Mouse (Mus musculus) kidney, postnatal 0 days (tissue): ENCODE results near the gene Slc9a8. TPM values are rescaled to one million over a fixed set of nuclear protein-coding genes. Genes with fewer than 3 reads are reported as not detected.

Experiments
- ATAC-seq: fragments of 200-750 bp; cut with Nextera tagmentation; replicated peaks from 2 replicates; pipeline ENCODE4 v1.8.0; 2017; ENCODE audit warnings: low read depth, moderate number of reproducible peaks, moderate TSS enrichment, moderate library complexity; ENCODE audit not compliant: low FRiP score
- DNase-seq: peaks from one replicate; pipeline ENCODE4 v3.0.0-alpha.2; 2016; ENCODE audit warnings: low spot score
- H3K27ac ChIP-seq: fragments of 300-500 bp; sonication (generic); 2 replicates; pipeline ENCODE4 v1.5.1; 2014; ENCODE audit warnings: mild to moderate bottlenecking
- H3K27me3 ChIP-seq: fragments of 300-500 bp; sonication (generic); 2 replicates; pipeline ENCODE4 v1.6.1; 2014; ENCODE audit warnings: low read length, mixed read lengths; ENCODE audit not compliant: insufficient read depth
- H3K36me3 ChIP-seq: fragments of 300-500 bp; sonication (generic); 2 replicates; pipeline ENCODE4 v1.6.1; 2014; ENCODE audit warnings: low read length, mixed read lengths; ENCODE audit not compliant: insufficient read depth
- H3K4me1 ChIP-seq: fragments of 300-500 bp; sonication (generic); replicated peaks from 2 replicates; pipeline ENCODE4 v1.6.1; 2014; ENCODE audit warnings: antibody characterized with exemption, low read length, mixed read lengths; ENCODE audit not compliant: insufficient read depth
- H3K4me2 ChIP-seq: fragments of 300-500 bp; sonication (generic); 2 replicates; pipeline ENCODE4 v1.6.1; 2014; ENCODE audit warnings: mild to moderate bottlenecking, low read length, moderate library complexity, mixed read lengths
- H3K4me3 ChIP-seq: fragments of 300-500 bp; sonication (generic); replicated peaks from 2 replicates; pipeline ENCODE4 v1.5.1; 2014; ENCODE audit warnings: low read depth, low read length
- H3K9ac ChIP-seq: fragments of 300-500 bp; sonication (generic); 2 replicates; pipeline ENCODE4 v1.6.1; 2014; ENCODE audit warnings: low read depth, low read length
- H3K9me3 ChIP-seq: fragments of 300-500 bp; sonication (generic); replicated peaks from 2 replicates; pipeline ENCODE4 v1.6.1; 2016; ENCODE audit warnings: low read length, inconsistent platforms, mixed read lengths
- CTCF ChIP-seq: IDR thresholded peaks from 2 replicates; pipeline ENCODE4 v1.5.1; 2016; ENCODE audit warnings: antibody characterized with exemption, low read depth, mild to moderate bottlenecking, moderate library complexity
- whole genome bisulfite sequencing: fragments of 180-500 bp; shearing (Covaris S2); extraction: QIAGEN DNeasy Blood & Tissue Kit; methylation state at CpG from one replicate; pipeline ENCODE4 v1.1.7; 2014; 5-methylcytosine and 5-hydroxymethylcytosine counted together
- polyA plus RNA-seq: library from polyadenylated mRNA; unstranded; fragments of >200 nt; fragmentation: Nextera tagmentation; extraction: Ambion mirVana; gene quantifications from 2 replicates; pipeline ENCODE4 v1.2.1, GENCODE M21; 2015

Gene Slc9a8
- polyA plus RNA-seq, 1 experiment from 2014 or later = 14.2 TPM

DNA sequence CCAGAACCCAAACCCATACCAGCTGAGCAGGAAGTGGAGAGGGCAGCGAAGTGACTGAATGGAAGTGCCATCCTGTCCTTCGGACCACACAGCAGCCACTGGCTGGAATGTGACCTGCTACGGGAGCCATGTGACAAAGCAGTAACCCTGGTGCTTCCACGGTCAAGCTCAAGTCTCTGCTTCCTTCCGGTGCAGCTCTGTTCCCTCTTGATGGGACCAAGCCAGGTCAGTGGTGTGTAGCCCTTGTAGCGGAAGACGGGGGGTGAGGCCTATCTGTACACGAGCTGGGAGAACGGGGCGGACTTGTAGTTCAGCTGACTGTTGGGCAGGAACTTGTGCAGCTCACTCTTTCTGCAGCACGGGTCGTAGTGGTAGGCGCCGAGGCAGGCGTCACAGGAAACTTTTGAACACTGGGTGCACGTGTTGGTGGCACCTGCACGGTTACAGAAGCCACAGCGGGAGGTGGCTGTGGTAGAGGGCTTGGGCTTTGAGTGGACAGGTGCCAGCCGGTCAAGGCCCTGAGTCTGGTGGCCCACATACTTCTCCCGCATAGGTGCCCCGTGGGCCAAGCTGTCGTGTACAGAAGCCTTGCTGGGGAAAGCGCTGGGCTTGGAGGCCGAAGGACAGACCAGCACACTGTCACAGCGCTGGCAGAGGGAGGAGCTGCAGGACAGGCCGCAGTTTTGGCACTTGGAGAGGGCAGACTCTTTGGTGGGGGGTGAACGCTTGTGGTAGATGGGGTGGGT is 61.7 kb downstream of the Slc9a8 start:
- no peaks in the 10 kb centered on the region for H3K27me3 ChIP-seq
- H3K4me3 ChIP-seq = no peak overlapping the region
- no peak overlapping the region for H3K27ac ChIP-seq
- 91% methylated on average over 27 of the region's 27 CpGs for WGBS
- H3K36me3 ChIP-seq = peaks cover 24% of the 10 kb centered on the region
- no peak for TF ChIP-seq CTCF
- H3K9ac ChIP-seq = no peak overlapping the region
- DNase-seq (no peak), ATAC-seq (no peak)
- H3K4me2 ChIP-seq = no peak overlapping the region
- H3K9me3 ChIP-seq = no peaks in the 10 kb centered on the region
- H3K4me1 ChIP-seq = no peaks in the 10 kb centered on the region

DNA sequence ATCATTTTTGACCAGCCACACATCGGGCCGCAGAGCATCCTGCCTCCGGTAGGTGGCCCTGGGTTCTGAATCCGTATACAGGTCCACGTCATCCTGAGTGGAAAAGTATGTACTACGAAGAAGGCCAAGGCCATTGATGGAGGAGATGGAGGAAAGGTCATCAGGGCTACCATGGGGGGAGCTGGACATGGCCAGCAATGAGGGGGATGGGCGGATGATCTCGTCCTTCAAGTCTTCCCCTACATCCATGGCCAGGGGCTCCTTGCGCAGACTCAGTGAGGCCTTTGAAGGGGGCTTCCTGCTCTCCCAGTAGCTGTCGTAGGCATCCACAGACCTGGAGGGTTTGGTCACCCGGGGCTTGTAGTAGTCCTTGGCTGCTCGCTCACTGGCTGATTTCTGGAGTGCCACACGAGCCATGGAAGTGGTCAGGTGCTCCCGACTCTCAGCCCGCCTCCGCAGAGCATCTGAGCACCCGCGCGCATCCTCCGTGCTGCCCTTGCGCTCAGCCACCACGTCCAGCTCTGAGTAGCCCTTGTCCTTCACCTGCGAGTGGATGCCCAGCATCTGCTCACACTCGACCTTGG is 62.4 kb downstream of the Slc9a8 start:
- Histone ChIP-seq H3K36me3 (peaks cover 24% of the 10 kb centered on the region), H3K4me2 (no peak overlapping the region), H3K9ac (no peak overlapping the region), H3K4me3 (no peak overlapping the region), H3K9me3 (no peaks in the 10 kb centered on the region), H3K4me1 (no peaks in the 10 kb centered on the region), H3K27ac (no peak overlapping the region), H3K27me3 (no peaks in the 10 kb centered on the region)
- DNase-seq = no peak
- WGBS = 90% methylated on average over 24 of the region's 24 CpGs
- ATAC-seq = no peak
- no peak for TF ChIP-seq CTCF

DNA sequence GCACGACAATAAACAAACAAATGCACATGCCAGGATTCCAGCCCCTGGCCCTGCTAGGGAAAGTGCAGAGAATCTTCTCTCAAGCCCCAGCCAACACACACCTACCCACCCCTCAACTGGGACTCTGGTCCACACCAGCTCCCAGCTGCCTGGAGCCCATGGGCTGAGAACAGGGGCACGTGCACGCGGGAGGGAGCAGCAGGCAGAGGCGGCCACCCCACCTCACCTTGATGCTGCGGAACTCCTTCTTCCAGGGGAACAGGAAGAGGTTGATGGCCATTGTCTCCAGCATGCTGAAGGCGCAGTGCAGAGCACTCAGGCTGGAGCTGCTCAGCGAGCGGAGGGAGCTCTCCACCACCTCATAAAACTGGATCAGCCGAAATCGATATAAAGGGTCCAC is 63.4 kb downstream of the Slc9a8 start:
- Histone ChIP-seq H3K4me3 (no peak overlapping the region), H3K4me2 (no peak overlapping the region), H3K36me3 (peaks cover 24% of the 10 kb centered on the region), H3K9ac (no peak overlapping the region), H3K9me3 (no peaks in the 10 kb centered on the region), H3K27me3 (no peaks in the 10 kb centered on the region), H3K27ac (no peak overlapping the region), H3K4me1 (no peaks in the 10 kb centered on the region)
- no peak for DNase-seq
- no peak for ATAC-seq
- 91% methylated on average over 11 of the region's 11 CpGs for WGBS
- no peak for TF ChIP-seq CTCF

DNA sequence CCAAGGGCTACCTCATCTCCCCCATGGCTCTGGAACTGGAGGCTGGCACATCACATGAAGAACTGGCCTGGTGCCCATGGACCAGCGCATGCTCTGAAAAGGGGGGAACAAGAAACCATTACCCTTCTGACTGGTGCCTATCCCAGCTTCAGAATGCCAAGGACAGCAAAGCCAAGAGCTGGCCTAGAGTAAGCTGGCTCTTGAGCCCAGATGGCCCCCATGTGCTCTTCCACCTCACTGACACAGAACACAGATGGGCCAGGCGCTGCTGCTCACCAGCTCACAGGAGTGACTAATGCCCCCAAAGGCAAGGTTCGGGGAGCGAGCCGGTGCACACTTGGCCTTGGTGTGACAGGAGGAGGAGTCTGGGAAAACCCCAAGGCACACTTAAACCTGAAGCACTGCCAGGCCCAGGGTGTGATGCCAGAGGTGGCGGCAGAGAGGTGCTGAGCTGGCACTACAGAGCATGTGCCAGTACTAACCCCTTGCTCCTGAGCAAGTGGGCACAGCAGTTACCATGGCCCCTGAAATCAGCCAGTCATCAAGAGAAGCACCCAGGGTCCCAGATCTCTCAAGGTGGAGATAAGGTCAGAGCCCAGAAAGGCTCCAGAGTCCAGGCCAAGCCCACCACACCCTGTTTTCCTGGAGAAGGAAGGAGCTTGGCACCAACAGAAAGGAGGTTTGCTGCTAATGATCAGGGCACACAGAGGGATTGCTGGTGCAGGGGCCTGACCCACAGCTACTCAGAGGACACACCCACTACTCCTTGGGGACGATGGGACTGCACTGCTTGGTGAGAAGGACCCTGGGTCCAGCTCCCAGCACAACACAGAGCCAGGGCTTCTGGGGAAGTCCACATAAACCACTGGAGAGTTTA is 64.2 kb downstream of the Slc9a8 start:
- no peak for DNase-seq
- no peak overlapping the region for H3K4me2 ChIP-seq
- no peak overlapping the region for H3K9ac ChIP-seq
- H3K36me3 ChIP-seq = peaks cover 24% of the 10 kb centered on the region
- ATAC-seq = no peak
- no peaks in the 10 kb centered on the region for H3K4me1 ChIP-seq
- no peak for TF ChIP-seq CTCF
- H3K4me3 ChIP-seq = no peak overlapping the region
- H3K27ac ChIP-seq = no peak overlapping the region
- no peaks in the 10 kb centered on the region for H3K9me3 ChIP-seq
- WGBS = 83% methylated on average over 7 of the region's 7 CpGs
- no peaks in the 10 kb centered on the region for H3K27me3 ChIP-seq

DNA sequence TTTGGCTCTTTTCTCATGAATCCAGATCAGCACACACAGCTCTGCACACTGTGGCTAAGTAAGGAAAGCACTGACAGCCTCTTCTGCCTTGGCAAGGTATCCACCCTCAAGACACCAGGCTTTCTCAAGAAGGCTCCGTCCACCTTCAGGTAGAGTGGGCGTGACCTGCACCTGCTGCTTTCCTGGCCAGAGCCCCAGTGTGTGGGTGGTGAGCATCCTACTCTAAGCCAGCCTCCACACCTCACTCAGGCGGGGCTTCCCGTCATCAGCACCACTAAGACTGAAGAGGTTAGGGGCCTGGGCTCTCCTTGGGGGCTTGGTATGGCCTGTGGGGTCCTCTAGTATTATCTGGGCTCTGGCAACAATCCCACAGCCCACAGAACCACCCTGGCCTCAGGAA is 65.1 kb downstream of the Slc9a8 start:
- no peak for ATAC-seq

DNA sequence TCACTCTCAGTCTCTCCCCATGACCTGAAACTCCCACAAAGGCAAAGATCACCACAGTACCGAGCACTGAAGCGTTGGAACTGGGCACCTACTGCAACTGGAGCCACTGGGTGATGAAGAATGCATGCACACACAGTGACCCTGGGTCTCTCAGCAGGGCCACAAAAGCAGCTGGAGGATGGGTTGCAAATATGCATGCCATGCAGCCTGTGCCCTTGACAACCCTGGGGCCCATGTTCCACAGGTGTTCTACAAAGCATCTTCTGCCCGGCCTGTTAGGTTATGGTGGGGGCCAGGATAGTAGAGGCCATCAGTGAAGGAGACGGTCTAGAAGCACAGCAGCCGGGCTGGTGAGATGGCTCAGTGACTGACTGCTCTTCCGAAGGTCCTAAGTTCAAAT is 66.0 kb downstream of the Slc9a8 start:
- H3K9me3 ChIP-seq = no peaks in the 10 kb centered on the region
- H3K27me3 ChIP-seq = no peaks in the 10 kb centered on the region
- no peak overlapping the region for H3K4me2 ChIP-seq
- WGBS = 75% methylated on average over 6 of the region's 6 CpGs
- H3K9ac ChIP-seq = no peak overlapping the region
- no peak overlapping the region for H3K27ac ChIP-seq
- peaks cover 24% of the 10 kb centered on the region for H3K36me3 ChIP-seq
- DNase-seq (no peak), ATAC-seq (no peak)
- peaks cover 7% of the 10 kb centered on the region; the same call in 1 of the 2 replicates for H3K4me1 ChIP-seq
- no peak for TF ChIP-seq CTCF
- H3K4me3 ChIP-seq = no peak overlapping the region

More for the DNA sequence above, 65.1 kb downstream of the Slc9a8 start:
- DNase-seq = no peak
- no peak overlapping the region for H3K27ac ChIP-seq
- H3K27me3 ChIP-seq = no peaks in the 10 kb centered on the region
- TF ChIP-seq CTCF = no peak
- no peak overlapping the region for H3K9ac ChIP-seq
- peaks cover 24% of the 10 kb centered on the region for H3K36me3 ChIP-seq
- no peaks in the 10 kb centered on the region for H3K9me3 ChIP-seq
- H3K4me2 ChIP-seq = no peak overlapping the region
- WGBS = 86% methylated on average over 4 of the region's 4 CpGs
- H3K4me3 ChIP-seq = no peak overlapping the region
- H3K4me1 ChIP-seq = peaks cover 3% of the 10 kb centered on the region; the same call in 1 of the 2 replicates
